ENCODE assay signal across 7 mouse cellular contexts in the genomic region with DNA sequence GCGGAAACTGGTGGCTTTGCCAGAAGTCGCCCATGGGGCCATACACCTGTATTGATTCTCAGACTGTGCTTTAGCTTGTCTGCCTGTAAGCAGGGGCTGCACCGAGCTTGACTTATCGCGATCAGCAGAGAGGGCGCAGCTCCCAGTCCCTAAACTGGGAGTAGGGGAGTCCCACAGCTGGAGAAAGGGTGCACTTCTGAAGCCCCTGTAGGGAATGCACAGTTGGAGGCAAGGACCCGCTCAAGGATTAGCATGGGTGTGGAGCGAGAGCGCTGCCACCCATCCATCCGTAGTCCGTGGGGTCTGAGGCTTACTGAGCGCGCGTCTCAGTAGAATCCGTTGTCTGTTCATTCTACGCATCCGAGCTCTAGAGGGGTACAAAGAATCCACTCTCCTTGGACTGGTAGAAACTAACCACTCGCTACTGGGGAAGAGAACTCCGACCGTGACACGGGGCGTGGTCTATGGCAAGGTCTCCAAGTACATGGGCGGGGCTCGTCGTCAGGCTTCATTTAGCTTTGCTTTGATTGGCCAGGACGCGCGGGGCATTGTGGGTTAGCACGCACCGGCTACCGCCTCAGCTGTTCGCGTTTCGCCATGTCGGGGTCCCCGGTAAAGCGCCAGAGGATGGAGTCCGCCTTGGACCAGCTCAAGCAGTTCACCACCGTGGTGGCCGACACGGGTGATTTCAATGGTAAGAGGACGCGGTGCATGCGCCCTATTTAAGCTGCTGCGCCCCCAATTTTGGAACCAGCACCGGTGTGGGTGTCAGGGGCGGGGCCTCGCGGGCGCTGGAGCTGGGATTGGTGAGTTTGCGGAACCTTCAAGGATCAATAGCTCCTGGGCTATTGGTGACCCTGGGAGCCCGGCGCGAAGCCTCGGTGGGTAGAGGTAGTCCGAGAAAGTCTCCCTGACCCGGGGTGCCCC. TPM values are rescaled to one million over a fixed set of nuclear protein-coding genes. Genes with fewer than 3 reads are reported as not detected.
DNase-seq lines count a peak whose midpoint lies in the region; ATAC-seq lines count a peak whose summit lies in the region.

Gene Taldo1 (plus strand): TSS at position 575 of the 927 bp plus-strand sequence.

- DNase-seq in adrenal gland, adult 18-20 months (ENCODE audit: low spot score in 2 of 2), result peak; percentile 93 to 96
- DNase-seq in embryo, embryonic 11.5 days (ENCODE audit: low read depth, low spot score), result peak; percentile 91
- DNase-seq in gastrocnemius, postnatal 4 days (ENCODE audit: low spot score in 2 of 2), result peak; percentile 90 to 97
- peak; percentile 96 to 98 for DNase-seq in left cerebral cortex, postnatal 36 days (ENCODE audit: low spot score in 2 of 2)
- DNase-seq in midbrain, embryonic 11.5 days (ENCODE audit: low spot score, missing footprints), result peak; percentile 99
- peak; percentile 89 for DNase-seq in skeletal muscle tissue, adult 2 months (ENCODE audit: low read depth, low spot score)

- peak within 1 kb of the TSS; percentile 78 for H3K4me3 ChIP-seq in intestine, embryonic 16.5 days (ENCODE audit: low read length)
- H3K4me3 ChIP-seq in midbrain, embryonic 11.5 days (ENCODE audit: low read depth, low read length), result peak within 1 kb of the TSS; percentile 67

- intact Hi-C loops in left cerebral cortex, postnatal 36 days (cut with DNase I), result loop anchor here (5.0 kb wide), 1 partner anchor 65 kb away; the partner anchor contains the start of genes Deaf1 and Tmem80

- H3K36me3 ChIP-seq in intestine, embryonic 16.5 days (ENCODE audit: control insufficient read depth, insufficient read depth, low read length), result no peaks in the 10 kb centered on the region
- no peaks in the 10 kb centered on the region; the same call in 1 of the 2 replicates for H3K36me3 ChIP-seq in midbrain, embryonic 11.5 days (ENCODE audit: control insufficient read depth, insufficient read depth, low read length)

- peak within 1 kb of the TSS; percentile 94 for H3K4me2 ChIP-seq in intestine, embryonic 16.5 days (ENCODE audit: low read depth, low read length)
- H3K4me2 ChIP-seq in midbrain, embryonic 11.5 days, result peak within 1 kb of the TSS; percentile 97

- no peaks in the 10 kb centered on the region for H3K27me3 ChIP-seq in intestine, embryonic 16.5 days (replicated peaks; ENCODE audit: control insufficient read depth, insufficient read depth, low read length)
- H3K27me3 ChIP-seq in midbrain, embryonic 11.5 days (ENCODE audit: control insufficient read depth, insufficient read depth, low read length), result 0 out of 2 replicates have a peak, but pooled peaks cover 2% of the 10 kb centered on the region

- ATAC-seq in intestine, embryonic 16.5 days, result peak; percentile 85
- peak; percentile 96 for ATAC-seq in midbrain, embryonic 11.5 days (ENCODE audit: low FRiP score)

- H3K4me1 ChIP-seq in intestine, embryonic 16.5 days (ENCODE audit: control insufficient read depth, insufficient read depth, low read length), result peaks cover 21% of the 10 kb centered on the region
- peaks cover 12% of the 10 kb centered on the region for H3K4me1 ChIP-seq in midbrain, embryonic 11.5 days (ENCODE audit: control insufficient read depth, insufficient read depth, low read length)

- peak within 1 kb of the TSS; percentile 79 for H3K9ac ChIP-seq in intestine, embryonic 16.5 days (ENCODE audit: low read depth, low read length)
- peak within 1 kb of the TSS; percentile 78 for H3K9ac ChIP-seq in midbrain, embryonic 11.5 days (ENCODE audit: low read length)

- H3K9me3 ChIP-seq in intestine, embryonic 16.5 days (ENCODE audit: control insufficient read depth, low read length), result no peaks in the 10 kb centered on the region
- H3K9me3 ChIP-seq in midbrain, embryonic 11.5 days (ENCODE audit: control insufficient read depth, low read length), result no peaks in the 10 kb centered on the region

- H3K27ac ChIP-seq in intestine, embryonic 16.5 days (ENCODE audit: low read length), result peak within 1 kb of the TSS; percentile 98
- peak within 1 kb of the TSS; percentile 54; the same call in 1 of the 2 replicates for H3K27ac ChIP-seq in midbrain, embryonic 11.5 days (ENCODE audit: low read depth, low read length)

- WGBS in intestine, embryonic 16.5 days, result under 1% methylated on average over 57 of the region's 57 CpGs
- under 1% methylated on average over 57 of the region's 57 CpGs for WGBS in midbrain, embryonic 11.5 days

RNA-seq across cellular contexts. Expression of gene Taldo1, which starts in this region (rescaled TPM):
- total RNA-seq in adrenal gland, adult 18-20 months (2021), result 100 to 1,000 TPM; 677 to 814 TPM
- total RNA-seq in gastrocnemius, postnatal 4 days (2021), result 100 to 1,000 TPM; 120 to 128 TPM
- polyA plus RNA-seq in intestine, embryonic 16.5 days (2015; fragmentation: Nextera tagmentation; extraction: Ambion mirVana), result 567 and 582 TPM in 2 replicates
- 100 to 1,000 TPM in 1 of 2 experiments, 10 to 100 TPM in 1; 93.3 to 116 TPM for total RNA-seq in left cerebral cortex, postnatal 36 days (2021)
- 386 and 400 TPM in 2 replicates for polyA plus RNA-seq in midbrain, embryonic 11.5 days (2014; fragmentation: Nextera tagmentation; extraction: Ambion mirVana)

Comparison
In these comparisons a context has a peak if more than half of its experiments do, and no peak if none do; other contexts are left out.
1. Peak in every context shown above with its lines: DNase-seq, ATAC-seq, H3K4me3 ChIP-seq and H3K27ac ChIP-seq.
2. RNA of gene Taldo1 (total RNA-seq): 677 to 814 TPM in adrenal gland, adult 18-20 months; 120 to 128 TPM in gastrocnemius, postnatal 4 days and 93.3 to 116 TPM in left cerebral cortex, postnatal 36 days; every median in the first group is over 4 times any median in the second.